Mouse (Mus musculus): ENCODE results near the gene Tmem94.

The Tmem94 gene

DNA sequence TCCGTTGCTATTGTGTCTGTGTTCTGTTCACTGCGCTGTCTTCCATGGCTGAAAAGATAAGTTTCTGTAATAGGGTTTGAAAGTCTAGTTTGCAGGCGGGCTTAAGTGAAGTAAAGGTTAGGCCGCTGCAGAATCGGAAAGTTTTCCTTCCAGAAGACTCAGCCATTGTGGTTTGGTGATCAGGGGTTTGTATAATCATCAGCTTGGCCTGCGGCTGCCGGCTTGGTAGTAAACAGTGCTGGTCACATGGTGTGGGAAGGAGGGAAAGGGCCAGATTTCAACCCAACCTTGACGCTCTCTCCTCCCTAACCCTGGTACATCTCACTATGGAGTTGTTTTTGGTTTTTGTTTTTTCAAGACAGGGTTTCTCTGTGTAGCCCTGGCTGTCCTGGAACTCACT, 1.7 kb downstream of the Tmem94 start:
- DNase-seq = no peak

DNA sequence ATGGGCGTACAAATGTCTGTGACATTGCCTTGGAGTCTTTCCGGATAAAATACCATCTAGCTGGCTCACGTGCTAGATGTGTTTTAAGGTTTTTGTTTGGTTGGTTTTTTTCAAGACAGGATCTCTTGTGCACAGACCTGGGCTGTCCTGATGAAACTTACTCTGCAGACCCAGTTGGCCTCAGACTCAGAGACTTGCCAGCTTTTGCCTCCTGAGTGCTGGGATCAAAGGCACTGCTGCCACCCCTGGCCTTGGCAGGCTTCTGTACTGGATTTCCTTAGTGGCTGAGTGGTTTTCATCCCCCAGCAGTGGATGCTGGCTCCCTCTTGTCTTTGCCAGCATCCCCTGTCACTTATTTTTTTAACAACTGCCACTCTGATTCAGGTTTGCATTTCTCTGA, 3.7 kb downstream of the Tmem94 start:
- no peak for DNase-seq

DNA sequence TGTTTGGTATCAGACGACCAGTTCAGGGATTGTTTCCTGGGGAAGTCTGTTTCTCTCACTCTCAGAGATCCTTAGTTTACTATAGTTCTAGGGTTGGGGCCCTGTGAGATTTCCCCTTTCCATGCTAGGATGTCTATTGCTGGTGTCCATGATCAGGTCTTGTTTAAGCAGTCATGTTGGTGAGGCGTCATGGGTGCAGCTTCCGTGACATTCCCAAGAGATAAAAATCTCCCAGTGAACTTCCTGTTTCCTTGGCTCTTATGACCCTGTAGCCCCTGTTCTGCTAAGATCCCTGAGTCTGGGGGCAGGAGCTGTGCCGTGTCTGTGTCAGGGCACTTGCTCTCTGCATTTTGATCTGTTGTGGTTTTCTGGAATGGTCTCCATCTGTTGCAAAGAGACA, 9.4 kb downstream of the Tmem94 start:
- no peak for DNase-seq

DNA sequence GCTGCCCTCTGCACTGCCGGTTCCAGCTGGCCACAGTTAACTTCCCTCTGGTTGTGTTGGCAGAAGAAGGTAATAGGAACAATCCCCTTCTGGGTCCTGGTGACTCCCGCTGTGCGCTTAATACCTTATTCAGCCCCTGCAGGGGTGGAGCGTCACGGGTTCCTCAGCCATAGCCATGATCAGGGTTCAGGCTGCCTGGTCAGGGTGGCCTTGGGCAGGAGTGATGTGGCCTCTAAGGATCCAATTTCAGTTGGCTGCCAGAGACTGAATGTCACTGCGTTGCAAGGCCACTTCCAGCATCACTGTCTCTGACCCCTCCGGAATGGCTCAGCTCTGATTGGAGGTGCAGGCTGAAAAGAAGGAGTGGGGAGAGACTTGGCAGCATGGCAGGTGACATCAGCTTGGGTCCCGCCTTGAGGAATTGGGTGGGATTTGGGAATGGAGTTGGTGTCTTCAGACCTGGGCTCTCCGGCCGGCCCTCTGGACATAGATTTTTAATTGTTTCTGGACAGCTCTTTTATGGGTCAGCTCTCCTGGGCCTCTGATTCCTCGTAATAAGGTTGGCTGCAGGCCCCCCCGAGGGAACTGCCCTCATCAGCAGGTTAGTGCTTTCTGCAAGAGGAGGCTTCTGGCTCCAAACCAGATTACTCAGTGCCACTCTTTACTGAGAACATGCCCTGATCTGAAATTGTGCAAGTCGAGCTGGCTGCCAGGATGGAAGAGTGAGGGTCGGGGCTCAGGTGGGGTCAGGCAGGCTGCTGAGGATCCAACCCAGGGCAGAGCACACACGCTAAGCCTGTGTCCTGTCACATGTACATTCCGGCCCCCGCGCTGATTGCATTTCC, 10.8 kb downstream of the Tmem94 start:
- DNase-seq = peak; percentile 70

DNA sequence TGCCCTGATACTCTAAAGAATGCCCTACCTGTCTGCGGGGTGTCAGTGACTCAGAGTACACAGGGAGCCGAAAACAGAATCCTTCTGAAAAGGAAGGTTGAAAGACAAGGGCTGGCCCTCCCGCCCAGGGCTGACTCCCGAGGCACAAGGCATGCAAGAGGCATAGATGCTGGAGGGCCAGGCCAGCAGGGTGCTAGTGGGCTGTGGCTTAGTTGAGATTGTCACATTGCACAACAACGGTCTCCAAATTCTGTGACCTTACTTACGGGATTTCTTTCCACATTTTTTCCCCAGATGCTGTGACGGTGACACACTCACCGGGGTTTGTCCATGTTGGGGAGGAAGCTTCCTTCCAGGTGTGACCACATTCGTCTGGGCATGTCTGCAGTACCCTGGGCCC, 11.7 kb downstream of the Tmem94 start:
- DNase-seq = no peak

DNA sequence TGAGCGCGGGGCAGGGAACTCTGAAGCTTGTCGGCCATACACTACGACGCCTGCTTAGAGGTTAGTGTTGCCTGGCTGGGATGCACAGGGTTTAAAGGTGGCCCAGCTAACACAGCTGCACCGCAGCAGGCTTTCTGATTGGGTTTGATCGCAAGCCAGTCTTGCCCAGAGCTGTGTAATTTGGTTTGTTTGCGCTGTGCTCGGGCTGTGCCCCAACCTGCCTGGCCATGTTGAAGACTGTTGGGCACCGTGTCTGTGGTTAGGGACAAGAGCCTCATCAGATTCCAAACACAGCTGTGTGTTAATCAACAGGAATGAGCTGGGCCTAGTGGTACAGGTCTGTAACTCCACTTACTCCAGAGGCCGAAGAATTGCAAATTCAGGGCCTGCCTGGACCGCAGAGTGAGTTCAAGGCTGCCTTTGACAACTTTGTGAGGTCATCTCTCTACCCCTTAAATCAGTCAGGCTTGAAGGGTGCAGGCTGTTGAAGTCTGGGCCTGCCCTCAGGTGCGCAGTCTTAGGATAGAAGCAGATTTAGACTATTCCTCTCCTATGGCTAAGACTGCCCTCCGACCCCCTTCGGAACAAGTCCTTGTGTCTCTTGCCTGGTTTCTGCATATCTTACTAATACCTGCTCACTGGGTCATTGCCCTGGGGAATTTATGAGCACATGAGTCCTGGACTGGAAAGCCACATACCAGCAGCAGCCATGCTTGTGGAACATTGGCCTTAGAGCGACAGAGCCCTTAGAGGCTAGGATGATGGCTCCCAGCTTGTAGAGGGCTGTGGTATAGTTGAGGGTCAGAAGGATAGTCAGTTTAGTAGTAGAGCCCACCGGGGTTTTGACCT, 12.5 kb downstream of the Tmem94 start:
- DNase-seq = no peak

DNA sequence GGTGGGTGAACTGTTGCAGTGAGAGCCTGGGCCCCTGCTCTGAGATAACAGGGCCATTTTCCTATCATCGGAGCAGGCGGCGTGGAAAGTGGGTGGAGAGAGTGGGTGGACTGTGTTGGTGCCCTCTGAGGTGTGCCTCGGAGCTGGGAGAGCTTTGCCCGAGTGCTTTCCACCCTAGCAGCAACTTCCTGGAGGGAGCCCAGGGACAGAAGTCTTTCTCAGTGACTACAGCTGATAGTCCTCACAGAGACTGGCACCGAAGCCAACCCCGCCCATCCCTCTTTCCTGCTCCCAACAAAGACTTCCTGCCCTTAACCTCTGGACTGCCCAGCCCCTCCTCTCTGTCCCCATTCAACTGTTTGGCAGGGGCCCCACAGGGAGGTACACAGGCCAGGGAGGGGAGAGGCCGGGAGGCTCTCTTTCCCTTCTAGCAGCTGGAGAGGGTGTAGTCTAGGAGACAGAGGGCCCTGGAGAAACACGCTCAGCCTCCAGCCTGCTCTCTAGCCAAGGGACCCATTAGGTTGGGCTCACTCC, 13.9 kb downstream of the Tmem94 start:
- DNase-seq = peak; percentile 51

DNA sequence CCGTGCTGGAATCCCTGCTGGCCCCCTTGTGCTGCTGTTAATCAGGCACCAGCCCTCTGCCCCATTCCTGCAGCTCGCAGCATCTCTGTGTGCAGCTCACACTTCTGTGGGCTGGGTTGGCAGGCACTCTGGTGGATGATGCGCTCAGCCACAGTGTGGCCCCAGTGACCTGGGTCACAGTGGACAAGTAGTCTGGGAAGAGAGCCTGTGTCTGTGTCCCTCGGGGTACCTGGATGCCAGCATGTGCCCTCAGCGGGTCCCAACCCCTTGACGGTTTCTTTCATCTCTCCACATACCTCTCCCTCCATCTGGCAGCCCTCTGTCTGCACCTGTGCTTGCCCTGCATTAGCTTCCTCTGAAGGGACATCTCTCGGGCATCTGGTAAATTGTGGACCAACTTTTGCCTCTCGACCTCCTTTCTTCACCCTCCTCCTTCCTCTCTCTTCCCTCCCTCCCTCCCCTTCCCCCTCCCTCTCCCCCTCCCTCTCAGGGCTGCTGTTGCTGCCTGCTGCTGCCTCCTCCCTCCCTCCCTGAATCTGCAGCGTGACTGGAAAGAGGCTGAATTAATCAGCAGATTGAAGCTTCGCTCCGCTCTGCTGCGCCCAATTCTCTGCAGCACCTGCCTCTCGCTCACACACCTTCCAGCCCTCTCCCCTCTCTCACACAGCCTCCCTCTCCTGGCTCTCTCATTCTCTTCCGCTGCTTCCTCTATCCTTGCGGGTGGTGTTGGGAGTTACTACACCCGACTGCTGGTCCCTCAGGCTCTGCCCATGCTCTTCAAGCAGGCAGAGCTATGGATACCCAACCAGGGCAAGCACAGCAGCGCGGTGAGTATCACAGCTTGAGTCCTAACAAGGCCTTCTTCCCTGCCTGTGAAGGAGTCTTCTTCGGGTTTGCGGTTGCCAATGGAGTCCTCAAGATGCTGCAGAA, 15.2 kb downstream of the Tmem94 start:
- DNase-seq = peak; percentile 26

DNA sequence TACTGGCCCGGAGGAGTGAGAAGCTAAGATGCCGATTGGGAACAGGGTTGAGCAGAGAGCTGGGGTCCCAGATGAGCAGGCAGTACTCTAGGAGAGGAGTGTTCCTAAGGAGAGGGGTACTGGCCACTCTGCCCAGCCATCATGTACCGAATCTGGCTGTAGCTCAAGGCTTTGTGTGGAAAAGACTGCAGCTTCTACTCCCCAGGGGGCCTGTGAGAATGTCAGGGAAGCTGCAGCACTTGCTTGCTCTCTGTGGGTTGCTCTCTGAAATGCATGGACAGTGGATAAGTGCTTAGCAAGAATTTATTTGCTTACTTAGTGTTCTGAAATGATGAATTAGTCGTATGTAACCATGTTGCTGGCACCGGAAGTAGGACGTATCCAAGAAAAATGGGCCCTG, 21.2 kb downstream of the Tmem94 start:
- no peak for DNase-seq

DNA sequence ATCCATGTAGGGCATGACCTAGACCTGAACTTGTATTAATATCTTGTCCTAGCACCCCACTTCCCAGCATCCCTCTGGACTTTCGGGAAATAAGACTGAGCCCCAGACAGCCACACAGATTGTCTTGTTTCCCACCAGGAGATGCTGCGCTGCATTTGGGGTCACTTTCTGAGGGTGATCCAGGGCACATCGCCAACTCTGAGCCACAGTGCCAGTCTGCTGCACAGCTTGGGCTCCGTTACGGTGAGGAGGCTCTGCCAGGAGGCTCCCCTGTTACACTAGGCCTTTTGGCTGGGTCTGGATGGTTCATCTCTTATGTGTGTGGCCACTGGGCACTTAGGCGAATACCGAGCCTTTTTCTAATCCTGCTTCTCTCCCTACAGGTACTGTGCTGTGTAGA, 24.6 kb downstream of the Tmem94 start:
- peak; percentile 82 for DNase-seq

DNA sequence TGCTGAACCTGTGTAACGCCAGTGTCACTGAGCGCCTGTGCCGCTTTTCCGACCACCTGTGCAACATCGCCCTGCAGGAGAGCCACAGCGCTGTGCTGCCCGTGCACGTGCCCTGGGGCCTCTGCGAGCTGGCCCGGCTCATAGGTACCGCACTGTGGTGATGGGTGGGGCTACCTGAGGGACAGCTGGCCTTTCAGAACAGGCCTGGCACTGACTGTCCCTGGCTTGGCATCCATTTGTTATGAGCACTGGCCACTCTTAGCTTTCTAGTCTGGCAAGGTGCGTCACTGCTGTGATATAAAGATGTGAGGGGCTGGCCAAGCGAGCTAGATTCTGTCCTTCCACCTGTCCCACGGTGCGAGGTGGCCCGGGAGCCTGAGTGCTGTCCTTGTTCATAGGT, 26.7 kb downstream of the Tmem94 start:
- DNase-seq = peak; percentile 82

DNA sequence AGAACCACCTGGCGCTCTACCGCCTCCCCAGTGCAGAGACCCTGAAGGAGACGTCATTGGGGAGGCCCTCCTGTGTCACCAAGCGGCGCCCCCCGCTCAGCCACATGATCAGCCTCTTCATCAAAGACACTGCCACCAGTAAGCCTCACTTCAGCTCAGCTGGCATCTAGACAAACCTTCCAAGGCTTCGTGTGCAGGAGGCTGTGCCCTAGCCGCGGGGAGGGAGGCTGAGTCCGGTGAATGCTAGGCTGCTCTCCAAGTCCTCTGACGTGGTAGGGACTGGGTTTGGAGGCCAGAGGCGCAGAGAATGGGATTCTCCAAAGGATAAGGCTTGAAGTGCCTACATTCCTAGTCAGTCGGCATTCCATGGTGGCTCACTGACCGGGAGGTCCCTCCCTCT, 27.1 kb downstream of the Tmem94 start:
- DNase-seq = peak; percentile 68

DNA sequence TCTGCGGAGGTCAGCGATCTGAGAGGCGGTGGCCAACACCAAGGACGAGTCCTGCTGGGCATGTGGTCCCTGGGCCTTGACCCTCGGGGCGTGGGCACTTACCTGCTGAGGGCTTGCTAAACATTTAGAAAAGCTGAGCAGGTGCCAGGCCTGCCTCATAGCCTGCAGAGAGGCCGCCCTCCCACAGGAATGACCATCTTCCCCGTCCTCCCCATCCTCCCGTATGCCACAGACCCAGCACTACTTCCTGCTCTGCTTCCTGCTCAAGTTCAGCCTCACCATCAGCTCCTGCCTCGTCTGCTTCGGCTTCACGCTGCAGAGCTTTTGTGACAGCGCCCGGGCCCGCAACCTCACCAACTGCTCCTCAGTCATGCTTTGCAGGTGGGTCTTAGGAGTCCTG, 31.7 kb downstream of the Tmem94 start:
- DNase-seq = no peak

DNA sequence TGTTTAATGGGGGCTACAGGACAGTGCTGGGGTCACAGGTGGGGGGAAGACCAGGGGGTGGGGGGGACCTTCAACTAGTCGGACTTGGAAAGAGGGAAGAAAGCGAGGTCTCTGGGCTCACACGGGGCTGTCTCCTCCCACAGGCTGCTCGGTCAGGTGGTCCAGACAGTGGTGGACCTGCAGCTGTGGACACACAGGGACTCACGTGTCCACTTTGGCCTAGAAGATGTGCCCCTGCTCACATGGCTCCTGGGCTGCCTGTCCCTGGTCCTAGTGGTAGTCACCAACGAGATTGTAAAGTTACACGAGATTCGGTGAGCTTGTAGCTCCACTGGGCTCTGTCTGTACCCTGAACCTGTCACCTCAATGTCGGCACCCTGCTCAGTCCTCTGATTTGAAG, 32.4 kb downstream of the Tmem94 start:
- no peak for DNase-seq

DNA sequence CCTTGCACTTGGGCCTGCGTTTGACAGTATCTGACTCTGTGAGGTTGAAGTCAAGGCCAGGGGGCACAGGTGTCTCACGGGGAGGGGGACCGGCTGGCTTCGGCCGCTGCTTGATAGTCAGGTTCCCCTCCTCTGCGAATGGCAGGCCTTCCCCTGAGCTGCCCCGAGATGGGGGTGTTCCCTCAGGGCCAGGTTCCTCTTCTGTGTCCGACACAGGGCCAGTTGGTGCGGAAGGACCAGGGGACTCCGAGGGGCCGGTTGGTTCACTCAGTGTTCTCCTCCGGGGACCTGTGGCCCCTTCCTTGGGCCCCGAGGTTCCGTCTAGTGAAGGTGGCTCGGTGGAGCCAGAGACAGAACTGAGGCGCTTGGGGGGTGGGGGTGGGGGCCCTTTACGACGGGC, 35.7 kb downstream of the Tmem94 start:
- DNase-seq = no peak

DNA sequence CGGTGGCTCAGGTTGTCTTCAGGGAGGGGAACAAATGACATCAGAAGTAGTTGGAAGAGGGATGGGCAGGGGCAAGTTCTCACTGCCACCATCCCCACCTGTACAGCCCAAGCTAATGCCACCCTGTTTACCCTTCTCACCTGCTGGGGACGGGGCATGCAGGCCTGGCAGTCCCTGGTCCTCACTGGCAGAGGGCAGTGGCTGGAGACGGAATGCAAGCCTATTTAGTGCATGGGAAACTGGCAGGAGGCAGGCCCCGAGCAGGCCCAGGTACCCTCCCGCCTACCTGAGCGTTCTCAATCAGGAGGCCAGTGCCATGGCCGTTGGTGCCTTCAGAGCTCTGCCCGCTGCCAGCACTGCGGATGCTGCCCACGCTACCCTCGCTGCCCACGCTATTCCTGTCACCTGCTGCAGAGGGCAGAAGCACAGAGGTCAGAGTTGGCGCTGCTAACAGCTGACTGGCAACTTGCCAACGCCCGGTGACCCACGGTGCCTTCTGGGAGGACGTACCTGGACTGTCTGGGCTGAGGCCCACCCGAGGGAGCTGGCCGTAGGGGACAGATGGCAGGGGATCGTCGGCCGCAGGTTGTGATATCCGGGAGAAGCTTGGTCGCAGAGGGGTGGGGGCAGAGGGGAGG, 38.0 kb downstream of the Tmem94 start:
- no peak for DNase-seq

DNA sequence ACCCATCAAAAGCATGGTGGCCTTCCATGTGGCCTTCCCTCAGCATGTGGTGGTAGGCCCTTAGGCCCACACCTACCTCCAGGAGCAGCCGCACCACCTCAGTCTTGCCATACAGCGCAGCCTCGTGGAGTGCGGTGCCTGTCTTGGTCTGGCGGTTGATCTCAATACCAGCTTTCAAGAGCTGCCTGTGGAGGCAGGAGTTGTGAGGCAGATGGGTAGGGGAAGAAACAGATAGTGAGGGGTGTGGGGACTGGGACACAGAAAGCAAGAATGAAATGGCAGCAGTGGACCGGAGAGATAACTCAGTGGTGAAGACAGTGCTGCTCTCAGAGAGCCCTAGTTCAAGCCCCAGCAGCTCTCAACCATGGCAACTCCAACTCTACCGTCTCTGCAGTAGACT, 39.8 kb downstream of the Tmem94 start:
- no peak for DNase-seq

DNA sequence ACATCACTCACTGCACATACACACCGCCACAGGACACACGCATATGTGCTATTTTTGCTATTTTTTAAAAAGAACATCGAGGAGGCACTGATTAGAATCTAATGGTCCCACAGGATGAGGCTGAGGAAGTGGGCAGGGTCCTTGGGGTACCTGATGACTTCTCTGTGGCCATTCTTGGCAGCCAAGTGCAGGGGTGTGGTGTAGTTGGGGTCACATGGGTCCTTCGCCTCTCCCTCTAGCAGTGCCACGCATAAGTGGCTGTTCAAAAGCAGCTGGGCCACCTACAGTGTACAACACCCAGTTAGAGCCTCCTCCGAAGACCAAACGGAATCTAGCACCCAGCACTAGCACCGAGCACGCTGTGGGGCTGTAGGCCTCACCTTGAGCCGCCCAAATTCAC, 40.9 kb downstream of the Tmem94 start:
- DNase-seq = no peak

DNA sequence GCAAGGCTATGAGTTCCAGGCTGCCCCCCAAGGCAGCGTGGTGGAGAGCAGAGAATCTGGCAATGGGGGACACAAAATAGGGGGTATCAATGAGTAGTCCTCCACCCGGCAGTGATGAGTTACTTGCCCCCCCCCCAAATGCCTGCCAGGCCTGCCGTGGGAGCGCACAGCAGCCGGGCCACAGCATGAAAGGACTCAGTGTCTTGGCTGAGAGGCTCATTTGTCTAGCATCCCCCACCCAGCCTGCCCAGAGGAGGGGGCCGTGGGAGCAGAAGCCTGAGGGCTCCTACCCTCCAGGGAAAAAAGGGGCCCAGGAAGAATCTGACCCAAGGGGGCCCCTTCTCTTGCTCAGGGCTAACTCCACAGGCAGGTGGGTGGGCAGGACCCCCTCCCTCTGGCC, 42.1 kb downstream of the Tmem94 start:
- no peak for DNase-seq

DNA sequence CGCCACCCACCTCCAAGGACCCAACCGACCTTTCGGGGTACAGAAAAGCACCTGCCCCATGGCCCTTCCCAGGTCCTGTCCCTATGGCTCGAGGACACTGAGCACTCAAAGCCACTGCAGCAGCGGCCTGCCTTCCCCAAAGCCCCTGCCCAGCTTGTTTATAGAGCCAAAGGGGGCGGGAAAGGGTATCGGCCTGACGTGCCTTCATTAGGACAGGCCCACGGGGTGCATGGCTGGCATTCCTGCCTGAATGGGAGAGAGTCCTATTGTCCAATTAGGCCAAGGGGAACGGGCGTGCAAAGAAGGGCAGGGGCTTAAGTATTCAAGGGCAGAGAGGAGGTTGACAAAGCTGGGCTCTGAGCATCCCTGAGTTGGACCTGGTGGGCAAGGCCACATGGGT, 42.7 kb downstream of the Tmem94 start:
- DNase-seq = no peak

DNA sequence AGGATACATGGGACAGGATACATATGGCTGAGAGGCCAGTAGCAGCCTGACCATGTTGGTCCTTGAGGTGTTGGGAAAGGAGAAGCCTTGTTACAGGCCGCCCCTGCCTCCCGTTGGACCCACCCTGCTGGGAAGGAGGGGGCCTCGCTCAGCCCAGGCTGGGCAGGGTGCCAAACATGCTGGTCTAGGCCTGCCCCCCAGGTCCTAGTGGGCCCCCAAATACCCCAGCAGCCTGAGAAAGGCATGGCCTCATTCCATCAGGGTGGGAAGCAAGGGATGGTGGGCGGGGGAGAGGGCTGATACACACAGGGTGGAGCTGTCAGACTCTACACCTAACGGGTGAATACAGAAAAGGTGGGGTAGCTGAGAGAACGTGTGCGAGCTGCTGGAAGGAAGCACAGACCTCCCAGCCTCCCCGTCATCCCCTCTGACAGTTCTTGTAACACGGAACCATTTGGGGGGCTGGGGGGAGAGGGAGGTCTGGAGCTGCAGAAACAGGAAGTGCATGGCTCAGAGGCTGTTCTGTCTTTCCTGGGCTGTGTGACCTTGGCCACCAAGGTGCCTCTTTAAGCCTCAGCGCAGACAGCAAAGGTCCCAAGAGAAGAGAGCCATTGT, 43.6 kb downstream of the Tmem94 start:
- no peak for DNase-seq

DNA sequence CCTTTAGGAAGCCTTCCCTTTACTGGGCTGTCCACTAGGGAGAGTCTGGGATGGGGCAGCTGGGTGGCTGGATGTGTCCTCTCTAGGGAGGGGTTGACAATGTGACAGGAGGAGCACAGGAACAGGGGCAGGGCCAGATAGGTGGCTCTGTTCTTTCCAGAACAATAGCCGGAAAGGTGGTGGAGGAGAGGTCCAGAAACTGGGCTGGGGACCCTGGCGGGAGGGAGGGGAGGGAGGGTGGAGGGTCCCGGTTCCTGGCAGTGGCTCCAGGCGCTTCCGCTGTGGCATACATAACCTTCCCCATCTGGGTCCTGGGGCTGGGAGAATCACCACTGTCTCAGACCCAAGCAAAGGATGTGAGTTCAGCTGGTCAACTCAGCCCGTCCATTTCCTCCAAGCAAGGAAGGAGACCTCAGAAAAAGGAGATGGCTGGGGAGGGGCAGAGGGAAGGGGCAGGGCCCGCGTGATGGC, 44.1 kb downstream of the Tmem94 start:
- DNase-seq = no peak

All from cerebellum, adult 9-11 months (tissue).